Mouse (Mus musculus) MEL (cell line): ENCODE data around the gene Pcca. TPM values are rescaled to one million over a fixed set of nuclear protein-coding genes. Genes with fewer than 3 reads are reported as not detected.

Experiments used
- DNase-seq: peaks from one replicate; pipeline ENCODE4 v3.0.0; 2011; ENCODE audit warnings: low read depth, low spot score
- H3K27ac ChIP-seq: 2 replicates; pipeline ENCODE4 v1.5.1; 2012; ENCODE audit warnings: low read depth, mild to moderate bottlenecking, control low read depth, low read length, moderate library complexity; ENCODE audit not compliant: control insufficient read depth
- H3K27me3 ChIP-seq, 2 experiments: fragments of 150-350 bp in 1 of 2; sonication (generic) in 1 of 2; 2 replicates each; pipeline ENCODE4 v1.6.1; 2012; ENCODE audit warnings: low read length in 2 of 2, mild to moderate bottlenecking in 2 of 2, improper control_type of control experiment in 1 of 2, moderate library complexity in 1 of 2; ENCODE audit not compliant: insufficient read depth in 2 of 2, control insufficient read depth in 1 of 2
- H3K36me3 ChIP-seq, 2 experiments: 2 replicates each; pipeline ENCODE4 v1.6.1; 2012 to 2014; ENCODE audit warnings: low read length in 2 of 2, improper control_type of control experiment in 1 of 2, inconsistent platforms in 1 of 2, mild to moderate bottlenecking in 1 of 2; ENCODE audit not compliant: insufficient read depth in 2 of 2, control insufficient read depth in 1 of 2
- H3K4me1 ChIP-seq, 2 experiments: fragments of 150-350 bp in 1 of 2; sonication (generic) in 1 of 2; 2 replicates each; pipeline ENCODE4 v1.6.1; 2012; ENCODE audit warnings: low read length in 2 of 2, improper control_type of control experiment in 1 of 2, mild to moderate bottlenecking in 1 of 2; ENCODE audit not compliant: insufficient read depth in 2 of 2, control insufficient read depth in 1 of 2
- H3K4me3 ChIP-seq, 2 experiments: fragments of 150-350 bp in 1 of 2; sonication (generic) in 1 of 2; 2 replicates each; pipeline ENCODE4 v1.5.1; 2012; ENCODE audit warnings: low read depth in 2 of 2, low read length in 2 of 2, mild to moderate bottlenecking in 2 of 2, moderate library complexity in 2 of 2, control low read depth in 1 of 2, improper control_type of control experiment in 1 of 2; ENCODE audit not compliant: control insufficient read depth in 1 of 2, insufficient read depth in 1 of 2
- H3K79me2 ChIP-seq: 2 replicates; pipeline ENCODE4 v1.6.1; 2012; ENCODE audit warnings: mild to moderate bottlenecking, low read length, moderate library complexity; ENCODE audit not compliant: control insufficient read depth, poor library complexity, insufficient read depth
- H3K9ac ChIP-seq: 2 replicates; pipeline ENCODE4 v1.6.1; 2012; ENCODE audit warnings: low read depth, mild to moderate bottlenecking, control low read depth, low read length, moderate library complexity; ENCODE audit not compliant: control insufficient read depth, poor library complexity, severe bottlenecking
- H3K9me3 ChIP-seq: fragments of 150-350 bp; sonication (generic); replicated peaks from 2 replicates; pipeline ENCODE4 v1.6.1; 2012; ENCODE audit warnings: mild to moderate bottlenecking, low read length, improper control_type of control experiment, moderate library complexity; ENCODE audit not compliant: insufficient read depth
- E2F4 ChIP-seq: IDR thresholded peaks from 2 replicates; pipeline ENCODE4 v1.6.1; 2011; ENCODE audit warnings: low read depth, low read length, improper control_type of control experiment, borderline replicate concordance
- ELF1 ChIP-seq: IDR thresholded peaks from 2 replicates; pipeline ENCODE4 v1.6.1; 2014; ENCODE audit warnings: low read depth, mild to moderate bottlenecking, inconsistent platforms, low read length, improper control_type of control experiment, moderate library complexity
- GATA1 ChIP-seq: IDR thresholded peaks from 2 replicates; pipeline ENCODE4 v1.6.1; 2011; ENCODE audit warnings: low read depth, low read length, improper control_type of control experiment
- HCFC1 ChIP-seq: IDR thresholded peaks from 2 replicates; pipeline ENCODE4 v1.6.1; 2012; ENCODE audit warnings: low read depth, mild to moderate bottlenecking, inconsistent platforms, low read length, improper control_type of control experiment, moderate library complexity
- KAT2A ChIP-seq: conservative IDR thresholded peaks from 2 replicates; pipeline ENCODE4 v1.6.1; 2012; ENCODE audit warnings: low read depth, low read length, improper control_type of control experiment, inconsistent platforms
- MAFK ChIP-seq: IDR thresholded peaks from 2 replicates; pipeline ENCODE4 v1.6.1; 2011; ENCODE audit warnings: low read depth, mild to moderate bottlenecking, low read length, improper control_type of control experiment, borderline replicate concordance
- MAX ChIP-seq: IDR thresholded peaks from 2 replicates; pipeline ENCODE4 v1.6.1; 2011; ENCODE audit warnings: low read length, improper control_type of control experiment
- MAZ ChIP-seq: IDR thresholded peaks from 2 replicates; pipeline ENCODE4 v1.6.1; 2012; ENCODE audit warnings: low read depth, mild to moderate bottlenecking, inconsistent platforms, low read length, improper control_type of control experiment
- MEF2A ChIP-seq: IDR thresholded peaks from 2 replicates; pipeline ENCODE4 v1.6.1; 2014; ENCODE audit warnings: low read depth, mild to moderate bottlenecking, inconsistent platforms, low read length, improper control_type of control experiment; ENCODE audit not compliant: poor library complexity, insufficient replicate concordance, severe bottlenecking; ENCODE audit errors: extremely low read depth
- MYB ChIP-seq: IDR thresholded peaks from 2 replicates; pipeline ENCODE4 v1.6.1; 2011; ENCODE audit warnings: mild to moderate bottlenecking, low read depth, low read length, improper control_type of control experiment
- MYC ChIP-seq: IDR thresholded peaks from 2 replicates; pipeline ENCODE4 v1.6.1; 2011; ENCODE audit warnings: low read depth, mild to moderate bottlenecking, low read length, improper control_type of control experiment, moderate library complexity
- POLR2A ChIP-seq, 2 experiments: IDR thresholded peaks; 2 replicates each; pipeline ENCODE4 v1.6.1; 2011 to 2012; ENCODE audit warnings: low read length in 2 of 2, mild to moderate bottlenecking in 2 of 2, control low read depth in 1 of 2, improper control_type of control experiment in 1 of 2, low read depth in 1 of 2, moderate library complexity in 1 of 2; ENCODE audit not compliant: control insufficient read depth in 1 of 2, insufficient read depth in 1 of 2, poor library complexity in 1 of 2
- POLR2AphosphoS5 ChIP-seq: IDR thresholded peaks from 2 replicates; pipeline ENCODE4 v1.6.1; 2012; ENCODE audit warnings: low read depth, borderline replicate concordance, mild to moderate bottlenecking, inconsistent platforms, low read length, moderate library complexity, mixed read lengths
- SIN3A ChIP-seq: IDR thresholded peaks from 2 replicates; pipeline ENCODE4 v1.6.1; 2012; ENCODE audit warnings: low read length, improper control_type of control experiment, inconsistent platforms
- SMC3 ChIP-seq: IDR thresholded peaks from 2 replicates; pipeline ENCODE4 v1.6.1; 2011; ENCODE audit warnings: low read depth, low read length, improper control_type of control experiment
- TAL1 ChIP-seq: IDR thresholded peaks from 2 replicates; pipeline ENCODE4 v1.6.1; 2012; ENCODE audit warnings: mild to moderate bottlenecking, inconsistent platforms, low read length, moderate library complexity, mixed read lengths
- TBP ChIP-seq: IDR thresholded peaks from 2 replicates; pipeline ENCODE4 v1.8.0; 2011; ENCODE audit warnings: low read depth, low read length, improper control_type of control experiment
- TCF12 ChIP-seq: IDR thresholded peaks from 2 replicates; pipeline ENCODE4 v1.6.1; 2014; ENCODE audit warnings: low read depth, mild to moderate bottlenecking, inconsistent platforms, low read length, improper control_type of control experiment, moderate library complexity
- ZC3H11A ChIP-seq: IDR thresholded peaks from 2 replicates; pipeline ENCODE4 v1.6.1; 2012; ENCODE audit warnings: low read depth, mild to moderate bottlenecking, inconsistent platforms, low read length, improper control_type of control experiment
- ZNF384 ChIP-seq: IDR thresholded peaks from 2 replicates; pipeline ENCODE4 v1.6.1; 2012; ENCODE audit warnings: low read depth, mild to moderate bottlenecking, inconsistent platforms, low read length, improper control_type of control experiment
- polyA plus RNA-seq, 2 experiments: library from polyadenylated mRNA; stranded (reverse) in 1 of 2; unstranded in 1 of 2; fragments of >175 nt in 1 of 2; fragments of >200 nt in 1 of 2; gene quantifications; 2 replicates each; pipeline versions ENCODE4 v1.2.1 to v1.2.4; 2012; ENCODE audit warnings: low replicate concordance in 2 of 2, low read depth in 1 of 2; ENCODE audit not compliant: insufficient read length in 2 of 2, insufficient read depth in 1 of 2, missing spikeins in 1 of 2
- total RNA-seq: library from RNA; depleted of rRNA; stranded (reverse); fragments of 300-350 nt; gene quantifications from 2 replicates; pipeline ENCODE4 v1.2.3, GENCODE M21; 2012

Gene Pcca
- total and polyA plus RNA-seq, 3 experiments, result 21.2 to 22.7 TPM; not detected in 1

GRCm38 (mm10) chr14:122759890-122760289, 225.8 kb downstream of the Pcca start:
- Histone ChIP-seq H3K4me3 (no peak overlapping the region), H3K4me1 (no peaks in the 10 kb centered on the region), H3K36me3 (no peaks in the 10 kb centered on the region), H3K79me2 (no peaks in the 10 kb centered on the region), H3K9ac (no peak overlapping the region), H3K27me3 (no peaks in the 10 kb centered on the region), H3K9me3 (no peaks in the 10 kb centered on the region), H3K27ac (no peak overlapping the region)
- DNase-seq, result no peak
- TF ChIP-seq E2F4, result no peak
- no peak for TF ChIP-seq MYB
- TF ChIP-seq, all 39 proteins: peak for 0

- H3K4me3 ChIP-seq, result no peak overlapping the region
- no peaks in the 10 kb centered on the region for H3K27me3 ChIP-seq
- no peak for TF ChIP-seq ZC3H11A
- no peak for TF ChIP-seq MAZ
- no peak for TF ChIP-seq ZNF384
- TF ChIP-seq ELF1, result no peak
- no peak for TF ChIP-seq SIN3A
- TF ChIP-seq TAL1, result no peak
- no peak for TF ChIP-seq POLR2AphosphoS5
- TF ChIP-seq, all 39 proteins: peak for 0
- Histone ChIP-seq H3K9ac (no peak overlapping the region), H3K9me3 (no peaks in the 10 kb centered on the region), H3K79me2 (no peaks in the 10 kb centered on the region), H3K27ac (no peak overlapping the region), H3K36me3 (peaks cover 0 to 4% of the 10 kb centered on the region in 2 experiments; a peak in 2 of 4 replicates), H3K4me1 (peaks cover 0 to 2% of the 10 kb centered on the region in 2 experiments; a peak in 2 of 4 replicates)
- no peak for DNase-seq
Observed at GRCm38 (mm10) chr14:122760803-122761202, 226.7 kb downstream of the Pcca start.

GRCm38 (mm10) chr14:122762603-122763002, 228.5 kb downstream of the Pcca start:
- no peak for TF ChIP-seq POLR2A (IDR thresholded peaks at IDR 0.05; ENCODE audit: control insufficient read depth in 1 of 2, insufficient read depth in 1 of 2, low read depth in 1 of 2, low read length in 2 of 2, poor library complexity in 1 of 2)
- TF ChIP-seq TBP, result no peak
- no peak for TF ChIP-seq MEF2A
- TF ChIP-seq POLR2AphosphoS5, result no peak
- TF ChIP-seq MAX, result no peak
- TF ChIP-seq TCF12, result no peak
- TF ChIP-seq MYC, result no peak
- no peak for TF ChIP-seq KAT2A
- TF ChIP-seq MAFK, result no peak
- TF ChIP-seq ZC3H11A, result no peak
- TF ChIP-seq HCFC1, result no peak
- TF ChIP-seq GATA1, result no peak
- no peak for TF ChIP-seq SMC3

More at GRCm38 (mm10) chr14:122762603-122763002, 228.5 kb downstream of the Pcca start:
- peaks cover 7 to 11% of the 10 kb centered on the region in 2 experiments for H3K4me1 ChIP-seq
- no peaks in the 10 kb centered on the region for H3K9me3 ChIP-seq
- no peaks in the 10 kb centered on the region for H3K27me3 ChIP-seq
- H3K4me3 ChIP-seq, result no peak overlapping the region
- H3K36me3 ChIP-seq, result peaks cover 0 to 18% of the 10 kb centered on the region in 2 experiments; a peak in 2 of 4 replicates
- H3K79me2 ChIP-seq, result no peaks in the 10 kb centered on the region
- no peak overlapping the region for H3K9ac ChIP-seq
- H3K27ac ChIP-seq, result no peak overlapping the region
- no peak for DNase-seq
